Mouse (Mus musculus): ENCODE measurements around the gene Ikbke.
A peak's percentile ranks its signal among the peaks of the same experiment; 100 is the strongest.

- no peak for TF ChIP-seq TBP (conservative IDR thresholded peaks at IDR 0.05; ENCODE audit: low read depth, low read length)
- TF ChIP-seq MEF2A (IDR thresholded peaks at IDR 0.05; ENCODE audit: borderline replicate concordance, low read depth, low read length) = no peak
- TF ChIP-seq CTCF (conservative IDR thresholded peaks at IDR 0.05 in 1 of 2, IDR thresholded peaks at IDR 0.05 in 1 of 2; ENCODE audit: low read depth in 2 of 2, low read length in 2 of 2) = peak in 1 of 2 experiments; percentile 20; a peak in 1 of 4 replicates
- TF ChIP-seq EP300 (IDR thresholded peaks at IDR 0.05; ENCODE audit: low read length) = no peak
- no peak for TF ChIP-seq ELF1 (IDR thresholded peaks at IDR 0.05; ENCODE audit: low read depth, low read length)
- TF ChIP-seq ZMIZ1 (IDR thresholded peaks at IDR 0.05; ENCODE audit: low read depth, low read length) = no peak
- no peak for TF ChIP-seq POLR2A (IDR thresholded peaks at IDR 0.05; ENCODE audit: low read depth, low read length)
- no peak for TF ChIP-seq ETS1 (conservative IDR thresholded peaks at IDR 0.05; ENCODE audit: low read depth, low read length)
- TF ChIP-seq ZC3H11A (IDR thresholded peaks at IDR 0.05; ENCODE audit: low read depth, low read length) = no peak
- no peak for TF ChIP-seq TCF12 (IDR thresholded peaks at IDR 0.05; ENCODE audit: low read depth, low read length)
- no peak for TF ChIP-seq CHD2 (IDR thresholded peaks at IDR 0.05; ENCODE audit: low read length)
- no peak for TF ChIP-seq HCFC1 (IDR thresholded peaks at IDR 0.05; ENCODE audit: low read depth, low read length)
- no peak for TF ChIP-seq MAX (IDR thresholded peaks at IDR 0.05; ENCODE audit: low read length)
Observed at GRCm38 (mm10) chr1:131284167-131284566, 4.8 kb upstream of the Ikbke start.
